Mouse (Mus musculus): ENCODE measurements around the gene C530008M17Rik. TPM values are rescaled to one million over a fixed set of nuclear protein-coding genes. Genes with fewer than 3 reads are reported as not detected.
"Not testable (repeated sequence)": the region's sequence is repeated elsewhere in the genome, so short reads cannot be mapped to it uniquely, and the experiment has no call there.

Gene C530008M17Rik
- polyA plus RNA-seq, 2 experiments from 2014 or later, result 0.65 to 1.3 TPM

DNA sequence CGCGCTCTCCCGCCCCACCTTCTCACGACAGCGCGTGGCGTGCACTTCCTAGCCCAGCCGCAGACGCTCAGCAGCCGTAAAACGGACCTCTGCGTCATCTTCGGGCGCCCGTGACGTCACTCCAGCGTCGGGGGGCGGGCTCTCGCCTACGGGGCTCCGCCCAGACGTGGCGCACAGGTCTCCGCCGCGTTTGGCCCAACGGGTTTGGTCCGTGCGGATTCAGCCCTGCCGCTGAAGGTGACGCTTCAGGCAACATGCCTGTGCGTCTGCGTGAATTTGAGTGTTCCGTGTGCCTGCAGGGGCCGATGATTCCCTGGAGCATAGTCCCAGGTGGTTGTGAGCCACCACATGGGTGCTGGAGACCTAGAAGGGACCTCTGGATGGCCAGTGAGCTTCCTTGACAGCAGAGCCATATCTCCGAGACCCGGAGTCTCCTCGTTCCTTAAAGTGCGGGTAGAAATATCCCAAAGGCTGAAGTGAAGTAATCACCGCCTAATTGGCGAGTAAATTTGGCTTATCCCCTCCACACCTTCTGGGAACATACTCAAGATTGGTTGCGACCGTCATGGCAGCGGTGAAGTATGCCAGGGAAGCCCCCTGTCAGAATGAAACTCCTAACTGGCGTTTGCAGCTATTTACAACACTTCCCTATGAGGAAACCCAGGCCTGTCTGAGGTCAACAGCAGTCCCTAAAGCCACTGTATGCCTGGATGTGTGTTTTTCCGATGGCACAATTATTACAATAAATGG is 249.3 kb downstream of the C530008M17Rik start, which contains the start of gene Aasdh:
Aasdh (minus strand) TSS at position 110 of the 750 bp plus-strand sequence.
- peak; percentile 92 for ATAC-seq

- no peak for ATAC-seq
Observed at GRCm38 (mm10) chr5:76906155-76906499, 249.8 kb downstream of the C530008M17Rik start.

DNA sequence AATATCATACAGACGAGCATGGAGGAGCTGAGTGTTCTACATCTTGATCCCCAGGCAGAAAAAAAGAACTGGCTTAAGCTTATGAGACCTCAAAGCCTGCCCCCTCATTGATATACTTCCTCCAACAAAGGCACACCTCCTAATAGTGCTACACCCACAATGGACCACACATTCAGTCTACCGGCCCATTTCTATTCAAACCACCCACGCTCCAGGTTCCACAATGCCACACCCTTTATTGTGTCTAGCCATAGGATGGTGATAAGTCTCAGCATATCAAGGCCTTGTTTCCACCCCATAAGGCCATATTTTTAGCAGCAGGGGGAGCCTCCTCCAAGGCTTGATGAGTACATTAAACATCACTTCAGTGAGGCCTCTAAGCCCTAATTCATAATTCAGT is 254.5 kb downstream of the C530008M17Rik start:
- ATAC-seq, result no peak

DNA sequence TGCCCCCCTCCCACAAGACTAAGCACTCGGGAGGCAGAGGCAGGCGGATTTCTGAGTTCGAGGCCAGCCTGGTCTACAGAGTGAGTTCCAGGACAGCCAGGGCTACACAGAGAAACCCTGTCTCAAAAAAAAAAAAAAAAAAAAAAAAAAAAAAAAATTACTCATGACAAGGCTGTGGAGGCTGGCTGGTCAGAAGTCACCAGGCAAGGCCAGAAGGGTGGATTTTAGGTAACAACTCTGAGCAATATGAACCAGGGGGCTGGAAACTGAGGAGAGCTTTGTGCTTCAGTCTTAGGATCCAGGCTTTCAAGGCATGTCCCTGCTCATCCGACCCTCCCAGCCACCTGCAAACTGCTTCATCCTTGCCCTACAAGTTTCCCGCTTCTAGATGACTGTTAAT is 256.2 kb downstream of the C530008M17Rik start:
- not testable (repeated sequence) for ATAC-seq

- no peak for ATAC-seq
Observed at GRCm38 (mm10) chr5:76922833-76923232, 266.5 kb downstream of the C530008M17Rik start.

Other genes with a start within 250 kb of the C530008M17Rik start
- not detected for gene Gm7271, start 172.5 kb upstream of the C530008M17Rik start, polyA plus RNA-seq (2017; shearing (Covaris generic))
- gene Exoc1, start 127.2 kb upstream of the C530008M17Rik start, polyA plus RNA-seq (2017; shearing (Covaris generic)), result 10 to 100 TPM; 51.5 to 88.9 TPM
- gene Cep135, start 67.8 kb upstream of the C530008M17Rik start, polyA plus RNA-seq (2017; shearing (Covaris generic)), result 1 to 10 TPM; 5.0 TPM
- 10 to 100 TPM; 17.2 to 24.9 TPM for gene Aasdh, start 249.0 kb downstream of the C530008M17Rik start, polyA plus RNA-seq (2017; shearing (Covaris generic))